Mouse (Mus musculus): ENCODE results near the gene Kcnab3. TPM values are rescaled to one million over a fixed set of nuclear protein-coding genes. Genes with fewer than 3 reads are reported as not detected.

Gene Kcnab3
- polyA plus RNA-seq, 1 experiment from 2014 or later, result 3.2 TPM

DNA sequence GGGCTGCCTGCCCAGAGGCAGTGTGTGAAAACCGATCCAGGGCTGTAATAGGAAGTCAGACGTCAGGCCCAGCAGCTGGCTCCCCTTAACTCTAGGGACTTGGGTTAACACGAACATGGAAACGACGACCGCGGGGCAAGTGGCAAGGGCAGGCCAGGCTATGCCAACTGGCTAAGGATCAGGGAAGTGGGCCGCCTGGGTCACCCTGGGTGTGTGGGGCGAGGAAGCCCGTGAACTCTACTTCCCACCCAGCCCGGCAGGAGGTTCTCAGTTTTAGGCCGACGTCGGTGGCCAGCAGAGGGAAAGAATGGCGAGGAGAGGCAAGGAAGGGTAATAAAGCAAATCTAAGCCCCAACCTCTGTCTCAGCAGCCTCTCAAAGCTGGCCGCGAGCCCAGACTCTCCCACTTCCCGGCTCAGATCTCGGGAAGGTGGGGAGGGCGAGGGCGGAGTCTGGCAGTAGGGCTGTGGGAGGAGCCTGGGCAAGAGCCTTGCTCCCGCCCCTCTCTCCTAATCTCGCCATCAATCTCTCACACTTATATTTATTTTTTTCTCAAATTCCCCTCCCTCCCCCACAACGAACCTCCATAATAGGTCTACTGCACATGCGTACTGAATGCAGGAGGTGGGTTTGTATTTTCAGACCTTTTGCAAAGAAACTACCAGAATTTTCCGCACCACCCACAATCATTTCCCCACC, 40.2 kb downstream of the Kcnab3 start:
- peaks cover 30% of the 10 kb centered on the region for H3K36me3 ChIP-seq (ENCODE audit: control insufficient read depth, insufficient read depth, low read length)
- H3K4me2 ChIP-seq (replicated peaks; ENCODE audit: low read depth, low read length), result peak overlapping the region; percentile 84
- H3K4me3 ChIP-seq (ENCODE audit: low read length), result peak overlapping the region; percentile 94
- ATAC-seq (ENCODE audit: low FRiP score, low TSS enrichment), result peak; percentile 81
- peak overlapping the region; percentile 66 for H3K9ac ChIP-seq (ENCODE audit: low read depth, low read length)
- peak overlapping the region; percentile 100 for H3K27ac ChIP-seq (ENCODE audit: low read depth, low read length)
- peaks cover 34% of the 10 kb centered on the region for H3K4me1 ChIP-seq (ENCODE audit: control insufficient read depth, insufficient read depth, low read length)
- H3K27me3 ChIP-seq (ENCODE audit: control insufficient read depth, insufficient read depth, low read length), result no peaks in the 10 kb centered on the region
- WGBS, result 1% methylated on average over 26 of the region's 26 CpGs
- no peaks in the 10 kb centered on the region for H3K9me3 ChIP-seq (ENCODE audit: control insufficient read depth, low read length)

DNA sequence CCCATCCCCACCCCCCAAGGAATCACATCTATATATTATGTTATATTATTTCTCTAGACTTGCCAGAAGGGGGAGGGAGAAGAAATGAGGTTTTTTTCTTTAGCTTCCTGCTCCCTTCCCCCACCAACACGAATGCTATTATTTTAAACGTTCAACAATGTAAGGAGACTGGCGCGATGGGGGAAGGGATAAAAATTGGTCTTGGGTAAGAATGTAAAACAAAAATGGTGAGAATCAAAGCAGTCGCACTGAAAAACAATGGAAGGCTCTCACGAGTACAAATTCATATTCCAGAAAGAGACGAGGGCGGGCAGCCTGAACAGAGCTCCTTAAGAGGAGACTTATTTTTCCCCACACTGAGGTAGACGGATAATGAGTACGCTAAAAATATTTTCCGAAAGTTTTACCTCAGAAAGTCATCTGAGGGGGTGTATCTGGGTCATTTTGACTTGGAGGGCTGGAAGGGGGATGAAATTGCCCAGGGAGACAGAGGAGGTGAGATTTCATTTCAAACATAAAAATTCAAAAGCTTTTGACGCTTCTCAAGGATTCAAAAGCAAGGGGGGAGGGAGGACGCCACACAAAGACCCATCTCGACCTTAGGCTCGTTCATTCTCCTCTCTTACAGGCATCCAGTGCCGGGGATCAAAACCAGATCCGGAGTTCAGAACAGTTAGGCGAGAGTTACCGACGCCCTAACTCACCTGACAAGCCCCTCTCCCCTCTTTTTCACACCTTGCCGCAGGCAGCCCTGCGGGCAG, 41.0 kb downstream of the Kcnab3 start:
- Histone ChIP-seq H3K4me3 (ENCODE audit: low read length) (peak overlapping the region; percentile 94), H3K9me3 (ENCODE audit: control insufficient read depth, low read length) (no peaks in the 10 kb centered on the region), H3K9ac (ENCODE audit: low read depth, low read length) (peak overlapping the region; percentile 100), H3K27me3 (ENCODE audit: control insufficient read depth, insufficient read depth, low read length) (no peaks in the 10 kb centered on the region), H3K27ac (ENCODE audit: low read depth, low read length) (peak overlapping the region; percentile 100), H3K36me3 (ENCODE audit: control insufficient read depth, insufficient read depth, low read length) (peaks cover 23% of the 10 kb centered on the region), H3K4me1 (ENCODE audit: control insufficient read depth, insufficient read depth, low read length) (peaks cover 41% of the 10 kb centered on the region), H3K4me2 (replicated peaks; ENCODE audit: low read depth, low read length) (peak overlapping the region; percentile 84)
- under 1% methylated on average over 22 of the region's 22 CpGs for WGBS
- no peak for ATAC-seq (ENCODE audit: low FRiP score, low TSS enrichment)

- peak; percentile 33 for ATAC-seq (ENCODE audit: low FRiP score, low TSS enrichment)
- 1% methylated on average over 22 of the region's 22 CpGs for WGBS
These were observed 41.7 kb downstream of the Kcnab3 start for GRCm38 (mm10) chr11:69367616-69368355.

DNA sequence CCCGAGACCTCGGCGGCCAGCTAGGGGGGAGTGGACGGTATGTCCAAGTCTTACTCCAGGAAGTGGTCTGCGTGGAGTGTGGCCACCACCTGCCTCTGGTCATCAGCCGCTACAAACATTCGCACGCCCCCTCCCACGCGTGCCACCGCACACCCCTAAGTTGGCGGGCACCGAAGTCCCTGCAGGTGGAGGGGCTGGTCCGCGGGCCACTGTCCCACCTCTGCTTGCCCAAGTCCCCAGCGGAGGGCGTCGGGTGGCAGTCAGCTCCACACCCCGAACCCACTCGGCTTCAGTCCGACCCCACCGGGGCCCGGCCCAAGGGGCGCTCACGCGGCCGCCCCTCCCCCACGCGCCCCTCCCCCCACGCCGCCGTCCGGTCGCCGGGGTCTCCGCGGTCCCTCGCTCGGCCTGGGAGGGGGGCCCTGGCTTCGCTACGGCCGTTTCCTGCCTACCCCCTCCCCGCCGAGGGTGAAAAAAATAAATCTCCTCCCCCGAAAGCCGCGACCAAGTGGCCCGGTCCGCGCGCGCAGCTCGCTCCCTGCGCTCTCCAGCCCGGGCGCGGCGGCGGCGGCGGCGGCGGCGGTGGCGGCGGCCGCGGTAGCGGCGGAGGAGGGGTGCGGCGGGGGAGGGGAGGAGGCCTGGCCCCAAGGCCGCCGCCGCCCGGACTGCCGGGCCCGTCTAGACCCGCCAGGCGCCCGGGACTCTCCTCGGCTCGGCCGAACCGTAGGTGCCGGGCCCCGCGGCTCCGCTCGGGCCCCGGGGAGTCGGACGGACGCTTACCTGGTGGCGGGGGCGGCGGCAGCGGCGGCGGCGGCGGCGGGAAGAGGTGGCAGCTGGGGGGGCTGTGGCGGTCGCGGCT, 42.5 kb downstream of the Kcnab3 start:
- peak overlapping the region; percentile 100 for H3K9ac ChIP-seq (ENCODE audit: low read depth, low read length)
- WGBS, result 1% methylated on average over 57 of the region's 106 CpGs
- H3K4me2 ChIP-seq (replicated peaks; ENCODE audit: low read depth, low read length), result peak overlapping the region; percentile 84
- peaks cover 17% of the 10 kb centered on the region for H3K36me3 ChIP-seq (ENCODE audit: control insufficient read depth, insufficient read depth, low read length)
- H3K27me3 ChIP-seq (ENCODE audit: control insufficient read depth, insufficient read depth, low read length), result no peaks in the 10 kb centered on the region
- peak overlapping the region; percentile 94 for H3K4me3 ChIP-seq (ENCODE audit: low read length)
- H3K4me1 ChIP-seq (ENCODE audit: control insufficient read depth, insufficient read depth, low read length), result peaks cover 46% of the 10 kb centered on the region
- peak overlapping the region; percentile 100 for H3K27ac ChIP-seq (ENCODE audit: low read depth, low read length)
- H3K9me3 ChIP-seq (ENCODE audit: control insufficient read depth, low read length), result no peaks in the 10 kb centered on the region
- ATAC-seq (ENCODE audit: low FRiP score, low TSS enrichment), result peak; percentile 16

More at GRCm38 (mm10) chr11:69367616-69368355, 41.7 kb downstream of the Kcnab3 start:
- Histone ChIP-seq H3K4me3 (ENCODE audit: low read length) (peak overlapping the region; percentile 94), H3K9ac (ENCODE audit: low read depth, low read length) (peak overlapping the region; percentile 100), H3K9me3 (ENCODE audit: control insufficient read depth, low read length) (no peaks in the 10 kb centered on the region), H3K4me2 (replicated peaks; ENCODE audit: low read depth, low read length) (peak overlapping the region; percentile 84), H3K4me1 (ENCODE audit: control insufficient read depth, insufficient read depth, low read length) (peaks cover 46% of the 10 kb centered on the region), H3K27me3 (ENCODE audit: control insufficient read depth, insufficient read depth, low read length) (no peaks in the 10 kb centered on the region), H3K36me3 (ENCODE audit: control insufficient read depth, insufficient read depth, low read length) (peaks cover 17% of the 10 kb centered on the region), H3K27ac (ENCODE audit: low read depth, low read length) (peak overlapping the region; percentile 100)

DNA sequence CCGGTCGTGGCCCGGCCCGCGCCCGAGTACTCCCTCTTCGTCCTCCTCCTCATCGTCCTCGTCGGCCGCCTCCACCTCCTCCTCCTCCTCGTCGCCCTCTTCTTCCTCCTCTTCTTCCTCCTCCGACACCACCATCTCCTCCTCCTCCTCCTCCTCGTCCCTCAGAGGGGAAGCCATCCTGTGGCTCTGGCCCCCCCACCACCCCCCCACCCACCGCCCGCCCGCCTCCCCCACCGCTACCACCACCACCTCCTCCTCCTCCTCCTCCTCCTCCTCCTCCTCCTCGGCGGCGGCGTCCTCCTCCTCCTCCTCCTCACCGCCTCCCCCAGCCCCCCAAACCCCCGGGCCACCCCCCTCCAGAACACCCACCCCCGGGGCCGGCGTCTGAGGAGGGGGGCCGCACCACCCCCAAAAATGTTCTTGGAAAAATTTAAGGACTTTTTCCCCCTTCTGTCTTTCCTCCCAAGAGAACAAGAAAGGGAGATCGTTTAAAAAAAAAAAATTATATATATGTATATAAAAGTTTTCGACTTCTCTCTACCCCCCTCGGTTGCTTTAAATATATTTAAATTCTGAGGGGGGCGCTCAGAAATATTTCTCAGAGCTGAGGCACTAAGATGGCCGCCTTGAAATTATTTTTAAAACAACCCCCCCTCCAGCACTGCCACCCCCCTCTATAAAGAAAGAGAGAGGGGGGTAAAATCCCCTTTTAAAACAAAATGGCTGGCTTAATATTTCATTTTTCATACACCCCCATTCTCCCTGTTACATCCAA, 43.3 kb downstream of the Kcnab3 start, which contains the start of gene Chd3:
Chd3 (minus strand) TSS at position 192 of the 775 bp plus-strand sequence.
- H3K9me3 ChIP-seq (ENCODE audit: control insufficient read depth, low read length), result no peaks in the 10 kb centered on the region
- peak within 1 kb of the TSS; percentile 100 for H3K27ac ChIP-seq (ENCODE audit: low read depth, low read length)
- H3K27me3 ChIP-seq (ENCODE audit: control insufficient read depth, insufficient read depth, low read length), result no peaks in the 10 kb centered on the region
- peaks cover 41% of the 10 kb centered on the region for H3K4me1 ChIP-seq (ENCODE audit: control insufficient read depth, insufficient read depth, low read length)
- ATAC-seq (ENCODE audit: low FRiP score, low TSS enrichment), result no peak
- H3K36me3 ChIP-seq (ENCODE audit: control insufficient read depth, insufficient read depth, low read length), result peaks cover 17% of the 10 kb centered on the region
- peak within 1 kb of the TSS; percentile 84 for H3K4me2 ChIP-seq (replicated peaks; ENCODE audit: low read depth, low read length)
- H3K9ac ChIP-seq (ENCODE audit: low read depth, low read length), result peak within 1 kb of the TSS; percentile 100
- WGBS, result 1% methylated on average over 19 of the region's 34 CpGs
- peak within 1 kb of the TSS; percentile 94 for H3K4me3 ChIP-seq (ENCODE audit: low read length)

DNA sequence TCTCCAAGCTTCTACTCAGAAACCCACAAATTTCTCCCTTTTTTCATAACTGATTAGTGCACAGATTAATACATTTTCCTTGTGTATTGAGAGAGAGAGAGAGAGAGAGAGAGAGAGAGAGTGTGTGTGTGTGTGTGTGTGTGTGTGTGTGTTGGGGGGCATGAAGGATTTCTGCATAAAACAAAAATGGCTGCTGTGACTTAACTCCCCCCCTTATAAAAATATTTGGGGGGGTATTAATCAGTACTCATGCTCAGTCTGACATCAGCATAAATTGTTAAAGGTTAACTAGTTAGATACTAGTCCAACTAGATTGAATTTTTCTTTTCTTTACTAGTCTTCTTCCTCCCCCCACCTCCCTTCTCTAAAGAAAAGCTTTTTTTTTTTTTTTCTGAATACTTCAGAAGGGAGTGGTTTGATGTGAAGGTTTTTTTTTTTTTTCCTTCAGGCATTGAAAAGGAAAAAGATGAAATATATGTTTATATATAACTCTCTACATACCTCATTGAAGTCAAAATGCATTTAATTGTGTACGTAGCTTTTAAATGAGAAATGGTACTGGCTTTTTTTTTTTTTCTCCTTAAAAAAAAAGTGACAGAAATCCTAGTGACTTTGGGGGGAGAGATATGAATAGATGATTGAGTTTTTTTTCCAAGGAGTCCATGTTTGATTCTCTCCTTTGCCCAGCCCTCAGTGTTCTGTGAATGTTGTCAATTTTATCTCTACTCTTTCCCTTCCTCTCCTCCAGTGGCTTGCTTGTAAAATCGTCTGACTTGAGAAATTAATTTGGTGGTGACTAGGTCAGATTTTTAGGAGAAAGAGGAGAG, 44.1 kb downstream of the Kcnab3 start:
- no peak for ATAC-seq (ENCODE audit: low FRiP score, low TSS enrichment)
- Histone ChIP-seq H3K9me3 (ENCODE audit: control insufficient read depth, low read length) (no peaks in the 10 kb centered on the region), H3K4me3 (ENCODE audit: low read length) (peak overlapping the region; percentile 94), H3K36me3 (ENCODE audit: control insufficient read depth, insufficient read depth, low read length) (peaks cover 18% of the 10 kb centered on the region), H3K27me3 (ENCODE audit: control insufficient read depth, insufficient read depth, low read length) (no peaks in the 10 kb centered on the region), H3K27ac (ENCODE audit: low read depth, low read length) (peak overlapping the region; percentile 100; the same call in 1 of the 2 replicates), H3K4me1 (ENCODE audit: control insufficient read depth, insufficient read depth, low read length) (peaks cover 33% of the 10 kb centered on the region), H3K9ac (ENCODE audit: low read depth, low read length) (peak overlapping the region; percentile 100), H3K4me2 (replicated peaks; ENCODE audit: low read depth, low read length) (peak overlapping the region; percentile 84)
- 19% methylated on average over 2 of the region's 2 CpGs for WGBS

DNA sequence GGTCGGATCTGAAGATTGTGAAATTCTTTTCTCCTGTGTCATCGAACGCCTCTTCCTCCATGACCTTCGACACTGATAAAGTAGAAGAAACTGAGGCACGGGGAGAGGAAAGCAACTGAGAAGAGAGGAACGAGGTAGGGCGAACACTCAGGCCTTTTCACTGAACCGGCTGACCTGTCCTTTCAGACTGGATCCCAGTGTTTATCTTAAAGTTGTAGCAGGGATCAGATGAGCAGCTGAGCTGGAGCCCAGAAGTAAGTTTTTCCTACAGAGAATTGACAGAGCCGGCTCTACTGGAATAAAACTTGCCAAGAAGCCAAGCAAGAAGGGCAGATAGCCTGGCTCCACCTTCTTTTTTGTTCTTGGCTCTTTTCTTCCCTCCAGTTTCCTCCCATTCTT, 44.8 kb downstream of the Kcnab3 start:
- ATAC-seq (ENCODE audit: low FRiP score, low TSS enrichment), result no peak
- peaks cover 26% of the 10 kb centered on the region for H3K4me1 ChIP-seq (ENCODE audit: control insufficient read depth, insufficient read depth, low read length)
- H3K9me3 ChIP-seq (ENCODE audit: control insufficient read depth, low read length), result no peaks in the 10 kb centered on the region
- 17% methylated on average over 9 of the region's 9 CpGs for WGBS
- H3K4me2 ChIP-seq (replicated peaks; ENCODE audit: low read depth, low read length), result peak overlapping the region; percentile 40
- no peaks in the 10 kb centered on the region for H3K27me3 ChIP-seq (ENCODE audit: control insufficient read depth, insufficient read depth, low read length)
- H3K36me3 ChIP-seq (ENCODE audit: control insufficient read depth, insufficient read depth, low read length), result peaks cover 21% of the 10 kb centered on the region
- H3K9ac ChIP-seq (ENCODE audit: low read depth, low read length), result peak overlapping the region; percentile 28; the same call in 1 of the 2 replicates
- H3K4me3 ChIP-seq (ENCODE audit: low read length), result peak overlapping the region; percentile 15; the same call in 1 of the 2 replicates
- peak overlapping the region; percentile 82; the same call in 1 of the 2 replicates for H3K27ac ChIP-seq (ENCODE audit: low read depth, low read length)

Data from kidney, embryonic 14.5 days (tissue).